In genomic region chr17:62700791-62701602, GRCm38 (mm10) we compare ENCODE assay signal across 16 mouse cellular contexts.
A peak's percentile ranks its signal among the peaks of the same experiment; 100 is the strongest.
DNase-seq lines count a peak whose midpoint lies in the region; ATAC-seq and TF ChIP-seq lines count a peak whose summit lies in the region.
"Had no signal": no experiment of that assay in that cellular context is flagged by ENCODE, and none has a peak within 500 bp of the region (broad histone marks: within the 10 kb centered on the region; RNA-seq: fewer than 3 reads in every experiment).

No protein-coding gene starts in this region.

- 49% methylated on average over 9 of the region's 9 CpGs for WGBS in hindbrain, embryonic 15.5 days
- 62% methylated on average over 9 of the region's 9 CpGs for WGBS in hindbrain, embryonic 11.5 days
- 46% methylated on average over 9 of the region's 9 CpGs for WGBS in midbrain, embryonic 12.5 days
- WGBS in midbrain, postnatal 0 days = 47% methylated on average over 9 of the region's 9 CpGs
- WGBS in neural tube, embryonic 15.5 days = 25% methylated on average over 9 of the region's 9 CpGs
- WGBS in thymus, adult 2 months = 91% methylated on average over 9 of the region's 9 CpGs

- H3K4me3 ChIP-seq in hindbrain, embryonic 15.5 days = no peak overlapping the region
- no peak overlapping the region for H3K4me3 ChIP-seq in hindbrain, embryonic 11.5 days (ENCODE audit: low read depth, low read length)
- H3K4me3 ChIP-seq in midbrain, embryonic 12.5 days = no peak overlapping the region
- H3K4me3 ChIP-seq in midbrain, postnatal 0 days (ENCODE audit: low read depth, low read length) = no peak overlapping the region
- no peak overlapping the region for H3K4me3 ChIP-seq in neural tube, embryonic 15.5 days (replicated peaks)
- H3K4me3 ChIP-seq in thymus, adult 2 months (ENCODE audit: control insufficient read depth, insufficient read depth, low read length) = no peak overlapping the region
- H3K4me3 ChIP-seq: heart, adult 2 months; limb, embryonic 15.5 days had no signal

- peak overlapping the region; percentile 18; the same call in 1 of the 2 replicates for H3K4me2 ChIP-seq in hindbrain, embryonic 15.5 days
- H3K4me2 ChIP-seq in hindbrain, embryonic 11.5 days (replicated peaks; ENCODE audit: low read depth, low read length) = no peak overlapping the region
- no peak overlapping the region for H3K4me2 ChIP-seq in midbrain, embryonic 12.5 days (replicated peaks)
- no peak overlapping the region for H3K4me2 ChIP-seq in midbrain, postnatal 0 days (ENCODE audit: low read depth, low read length, poor library complexity, severe bottlenecking)
- no peak overlapping the region for H3K4me2 ChIP-seq in neural tube, embryonic 15.5 days
- H3K4me2 ChIP-seq: limb, embryonic 15.5 days had no signal

- no peaks in the 10 kb centered on the region for H3K27me3 ChIP-seq in hindbrain, embryonic 15.5 days
- no peaks in the 10 kb centered on the region for H3K27me3 ChIP-seq in hindbrain, embryonic 11.5 days (ENCODE audit: control insufficient read depth, insufficient read depth, low read length)
- no peaks in the 10 kb centered on the region for H3K27me3 ChIP-seq in midbrain, embryonic 12.5 days
- no peaks in the 10 kb centered on the region for H3K27me3 ChIP-seq in midbrain, postnatal 0 days (ENCODE audit: insufficient read depth, low read length)
- no peaks in the 10 kb centered on the region for H3K27me3 ChIP-seq in neural tube, embryonic 15.5 days (replicated peaks)
- no peaks in the 10 kb centered on the region for H3K27me3 ChIP-seq in thymus, adult 2 months (ENCODE audit: control insufficient read depth, insufficient read depth, low read length)
- H3K27me3 ChIP-seq: limb, embryonic 15.5 days had no signal

- H3K4me1 ChIP-seq in hindbrain, embryonic 15.5 days (replicated peaks) = peaks cover 10% of the 10 kb centered on the region
- H3K4me1 ChIP-seq in hindbrain, embryonic 11.5 days (replicated peaks; ENCODE audit: control insufficient read depth, insufficient read depth, low read length) = no peaks in the 10 kb centered on the region
- H3K4me1 ChIP-seq in midbrain, embryonic 12.5 days = peaks cover 28% of the 10 kb centered on the region
- peaks cover 3% of the 10 kb centered on the region; the same call in 1 of the 2 replicates for H3K4me1 ChIP-seq in midbrain, postnatal 0 days (ENCODE audit: insufficient read depth, low read length)
- peaks cover 22% of the 10 kb centered on the region for H3K4me1 ChIP-seq in neural tube, embryonic 15.5 days
- no peaks in the 10 kb centered on the region for H3K4me1 ChIP-seq in thymus, adult 2 months (replicated peaks; ENCODE audit: control insufficient read depth, insufficient read depth, low read length)

- TF ChIP-seq CTCF in midbrain, postnatal 0 days (IDR thresholded peaks at IDR 0.05) = no peak
- TF ChIP-seq CTCF in thymus, adult 2 months (IDR thresholded peaks at IDR 0.05; ENCODE audit: borderline replicate concordance, control insufficient read depth, extremely low read depth, insufficient read depth, low read length, poor library complexity) = no peak

- no peak overlapping the region for H3K27ac ChIP-seq in hindbrain, embryonic 15.5 days (replicated peaks)
- H3K27ac ChIP-seq in hindbrain, embryonic 11.5 days (ENCODE audit: low read depth, low read length) = no peak overlapping the region
- H3K27ac ChIP-seq in midbrain, embryonic 12.5 days (replicated peaks) = no peak overlapping the region
- no peak overlapping the region for H3K27ac ChIP-seq in midbrain, postnatal 0 days (ENCODE audit: low read depth, low read length)
- H3K27ac ChIP-seq in neural tube, embryonic 15.5 days (replicated peaks) = no peak overlapping the region
- no peak overlapping the region for H3K27ac ChIP-seq in thymus, adult 2 months (ENCODE audit: control insufficient read depth, insufficient read depth, low read length)
- H3K27ac ChIP-seq: heart, adult 2 months; limb, embryonic 15.5 days had no signal

- no peak for TF ChIP-seq POLR2A in thymus, adult 2 months (IDR thresholded peaks at IDR 0.05; ENCODE audit: control insufficient read depth, extremely low read depth, insufficient read depth, low read length, poor library complexity)

- H3K36me3 ChIP-seq in hindbrain, embryonic 15.5 days = no peaks in the 10 kb centered on the region
- no peaks in the 10 kb centered on the region for H3K36me3 ChIP-seq in hindbrain, embryonic 11.5 days (ENCODE audit: control insufficient read depth, insufficient read depth, low read length)
- H3K36me3 ChIP-seq in midbrain, embryonic 12.5 days = no peaks in the 10 kb centered on the region
- H3K36me3 ChIP-seq in midbrain, postnatal 0 days (ENCODE audit: insufficient read depth, low read length) = no peaks in the 10 kb centered on the region
- H3K36me3 ChIP-seq in neural tube, embryonic 15.5 days = no peaks in the 10 kb centered on the region
- no peaks in the 10 kb centered on the region for H3K36me3 ChIP-seq in thymus, adult 2 months (ENCODE audit: control insufficient read depth, insufficient read depth, low read length)
- H3K36me3 ChIP-seq: limb, embryonic 15.5 days had no signal

- no peak; the same call in 1 of the 2 replicates for ATAC-seq in hindbrain, embryonic 15.5 days (ENCODE audit: low FRiP score, low read depth)
- no peak for ATAC-seq in hindbrain, embryonic 11.5 days (ENCODE audit: low FRiP score)
- ATAC-seq in midbrain, embryonic 12.5 days (ENCODE audit: low FRiP score, low read depth) = peak; percentile 39; the same call in 1 of the 2 replicates
- no peak for ATAC-seq in midbrain, postnatal 0 days (ENCODE audit: low FRiP score)
- peak; percentile 50 for ATAC-seq in neural tube, embryonic 15.5 days (ENCODE audit: low FRiP score)
- ATAC-seq: CD4-positive, CD25-positive, alpha-beta regulatory T cell, adult 4 months; intestine, embryonic 16.5 days had no signal

- no peaks in the 10 kb centered on the region for H3K9me3 ChIP-seq in hindbrain, embryonic 15.5 days
- no peaks in the 10 kb centered on the region for H3K9me3 ChIP-seq in hindbrain, embryonic 11.5 days (ENCODE audit: control insufficient read depth, low read length)
- H3K9me3 ChIP-seq in midbrain, embryonic 12.5 days = no peaks in the 10 kb centered on the region
- no peaks in the 10 kb centered on the region for H3K9me3 ChIP-seq in midbrain, postnatal 0 days (ENCODE audit: low read length)
- H3K9me3 ChIP-seq in neural tube, embryonic 15.5 days (replicated peaks) = no peaks in the 10 kb centered on the region
- H3K9me3 ChIP-seq: limb, embryonic 15.5 days had no signal

- DNase-seq in hindbrain, embryonic 11.5 days (ENCODE audit: low spot score) = no peak
- DNase-seq in midbrain, postnatal 0 days (ENCODE audit: low spot score) = no peak
- peak; percentile 82 for DNase-seq in hindlimb bud, embryonic 11.5 days (ENCODE audit: extremely low spot score, low read depth, low spot score)
- no peak for DNase-seq in thymus, adult 2 months
- DNase-seq: adrenal gland, postnatal 36 days; cerebellum, postnatal 36 days; heart, adult 2 months; lung, adult 2 months; retina, postnatal 1 day; thymus, postnatal 36 days had no signal

- H3K9ac ChIP-seq in hindbrain, embryonic 15.5 days = no peak overlapping the region
- no peak overlapping the region for H3K9ac ChIP-seq in hindbrain, embryonic 11.5 days (ENCODE audit: low read depth, low read length)
- no peak overlapping the region for H3K9ac ChIP-seq in midbrain, embryonic 12.5 days (replicated peaks)
- H3K9ac ChIP-seq in midbrain, postnatal 0 days (replicated peaks; ENCODE audit: low read length, poor library complexity, severe bottlenecking) = no peak overlapping the region
- no peak overlapping the region for H3K9ac ChIP-seq in neural tube, embryonic 15.5 days (replicated peaks)
- H3K9ac ChIP-seq: limb, embryonic 15.5 days had no signal

Comparison
In these comparisons a context has a peak if more than half of its experiments do, and no peak if none do; other contexts are left out.
1. ATAC-seq: peak in midbrain, embryonic 12.5 days (single experiment) and neural tube, embryonic 15.5 days (single experiment); none in hindbrain, embryonic 15.5 days (single experiment), hindbrain, embryonic 11.5 days (single experiment) and midbrain, postnatal 0 days (single experiment).